Mouse (Mus musculus) gastrocnemius, adult 8-10 months (tissue): ENCODE results near the gene Srd5a2. TPM values are rescaled to one million over a fixed set of nuclear protein-coding genes. Genes with fewer than 3 reads are reported as not detected.
"Not testable (repeated sequence)": the region's sequence is repeated elsewhere in the genome, so short reads cannot be mapped to it uniquely, and the experiment has no call there.

Experiments used
- DNase-seq, 2 experiments: peaks; one replicate each; pipeline ENCODE4 v3.0.0; 2022; ENCODE audit warnings: low spot score in 2 of 2
- total RNA-seq, 4 experiments: library from RNA; stranded (reverse); gene quantifications; 2 replicates each; pipeline ENCODE4 v1.2.4; 2022

Srd5a2 gene
- total RNA-seq = under 1 TPM in 2 of 4 experiments, not detected in 2; 0.35 to 0.80 TPM

DNA sequence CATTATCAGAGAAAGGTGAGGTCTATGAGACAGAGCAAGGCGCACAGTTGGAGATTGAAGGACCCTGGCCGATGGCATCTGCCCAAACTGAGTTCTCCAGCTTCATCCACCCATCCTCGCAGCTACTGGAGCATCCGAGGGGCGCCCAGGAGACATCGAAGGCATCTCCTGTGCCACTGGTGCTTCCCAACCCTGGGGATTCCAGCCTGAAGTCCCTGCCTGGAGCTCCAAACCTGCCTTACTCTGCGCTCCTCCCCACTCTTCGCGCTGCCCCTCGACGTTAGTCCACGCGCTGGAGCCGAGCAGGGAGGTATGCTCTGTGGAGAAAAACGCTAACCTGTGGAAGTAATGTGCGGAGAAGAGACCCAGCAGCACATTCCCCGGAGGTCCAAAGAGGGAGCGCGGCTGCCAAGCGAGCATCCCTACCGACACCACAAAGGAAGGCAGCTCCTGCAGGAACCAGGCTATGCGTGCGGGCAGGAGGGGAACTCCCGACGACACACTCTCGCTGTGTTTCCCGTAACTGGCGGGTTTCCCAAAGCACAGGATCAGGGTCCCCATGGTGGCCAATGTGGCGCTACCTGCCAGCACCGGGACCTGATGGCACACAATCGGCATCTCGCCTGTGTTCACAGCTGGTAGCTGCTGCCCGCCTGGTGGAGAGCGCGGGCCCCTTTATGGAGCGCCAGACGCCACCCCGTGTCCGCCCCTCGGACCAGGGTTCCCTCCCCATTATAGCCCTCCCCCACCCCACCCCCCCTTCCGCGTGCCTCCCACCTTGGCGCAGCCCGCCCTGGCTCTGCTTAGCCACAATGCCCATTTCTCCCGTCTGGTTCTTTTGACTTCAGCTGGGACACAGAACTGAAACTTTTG is at the start of gene Srd5a2:
Srd5a2 (minus strand) TSS at position 707 of the 873 bp plus-strand sequence.
- no peak for DNase-seq

DNA sequence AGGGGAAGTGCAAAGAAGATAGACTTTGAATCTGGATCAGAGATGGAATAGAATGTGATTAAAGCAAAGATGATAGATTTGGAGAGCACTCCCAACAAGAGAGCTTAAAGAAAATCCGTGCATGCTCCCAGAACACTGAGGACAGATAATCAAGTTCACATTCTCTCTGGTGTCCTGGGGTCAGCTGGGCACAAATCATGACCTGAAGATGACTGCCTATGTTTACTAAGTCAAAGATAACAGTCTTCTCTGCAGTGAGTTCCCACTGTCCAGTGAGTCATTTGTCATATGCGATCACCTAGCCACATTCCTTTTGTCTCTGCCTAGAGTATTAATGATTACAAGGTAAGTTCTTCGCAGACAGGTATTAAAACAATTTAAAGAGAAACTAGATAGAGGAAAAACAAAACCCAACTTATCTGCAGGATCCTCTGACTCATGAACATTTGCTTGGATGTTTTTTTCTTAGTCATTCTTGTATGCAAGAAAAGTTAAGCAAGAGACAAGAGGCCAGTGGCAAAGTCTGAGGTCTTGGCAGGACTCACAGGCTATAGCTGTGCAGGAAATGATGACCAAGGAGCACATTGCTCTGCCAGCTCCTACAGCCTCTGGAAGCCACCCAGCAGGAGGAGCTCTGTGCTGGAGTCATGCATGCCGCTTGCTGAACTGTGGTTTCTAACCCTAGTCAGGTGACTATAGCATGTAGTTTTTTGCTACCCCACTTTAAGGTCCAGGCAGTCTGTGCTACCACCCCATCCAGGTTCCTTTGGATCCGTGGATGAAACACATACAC is 41.4 kb upstream of the Srd5a2 start:
- DNase-seq = peak in 1 of 2 experiments; percentile 7

DNA sequence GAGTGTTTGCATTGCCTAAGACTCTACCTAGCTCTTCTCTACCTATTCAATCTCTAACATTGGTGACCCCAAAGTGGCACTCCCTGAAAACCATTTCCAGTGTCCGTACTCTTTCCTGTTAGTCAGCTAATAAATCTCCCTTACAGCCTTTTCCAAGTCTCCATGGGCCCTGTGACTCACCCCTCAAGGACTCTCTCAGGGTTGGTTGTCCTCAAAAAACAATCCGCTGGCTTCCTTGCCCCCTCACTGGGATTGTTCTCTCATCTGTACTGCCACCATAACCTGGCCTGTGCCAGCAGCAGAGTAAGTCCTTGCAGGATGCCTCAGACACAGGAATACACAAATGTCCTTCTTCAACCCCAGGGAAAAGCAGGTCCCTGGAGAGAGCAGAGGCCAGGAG is 40.3 kb upstream of the Srd5a2 start:
- DNase-seq = no peak

DNA sequence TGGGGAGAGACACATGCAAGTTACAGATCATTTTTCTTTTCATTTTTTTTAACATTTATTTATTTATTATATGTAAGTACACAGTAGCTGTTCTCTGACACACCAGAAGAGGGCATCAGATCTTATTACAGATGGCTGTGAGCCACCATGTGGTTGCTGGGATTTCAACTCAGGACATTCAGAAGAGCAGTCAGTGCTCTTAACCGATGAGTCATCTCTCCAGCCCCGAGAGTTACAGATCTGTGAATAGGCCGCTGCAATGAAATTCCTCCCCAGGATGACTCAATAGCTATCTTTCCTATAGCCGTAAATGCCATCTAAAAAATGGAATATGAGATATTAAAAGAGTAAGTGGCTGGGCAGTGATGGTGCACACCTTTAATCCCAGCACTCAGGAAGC is 35.7 kb upstream of the Srd5a2 start:
- no peak for DNase-seq

DNA sequence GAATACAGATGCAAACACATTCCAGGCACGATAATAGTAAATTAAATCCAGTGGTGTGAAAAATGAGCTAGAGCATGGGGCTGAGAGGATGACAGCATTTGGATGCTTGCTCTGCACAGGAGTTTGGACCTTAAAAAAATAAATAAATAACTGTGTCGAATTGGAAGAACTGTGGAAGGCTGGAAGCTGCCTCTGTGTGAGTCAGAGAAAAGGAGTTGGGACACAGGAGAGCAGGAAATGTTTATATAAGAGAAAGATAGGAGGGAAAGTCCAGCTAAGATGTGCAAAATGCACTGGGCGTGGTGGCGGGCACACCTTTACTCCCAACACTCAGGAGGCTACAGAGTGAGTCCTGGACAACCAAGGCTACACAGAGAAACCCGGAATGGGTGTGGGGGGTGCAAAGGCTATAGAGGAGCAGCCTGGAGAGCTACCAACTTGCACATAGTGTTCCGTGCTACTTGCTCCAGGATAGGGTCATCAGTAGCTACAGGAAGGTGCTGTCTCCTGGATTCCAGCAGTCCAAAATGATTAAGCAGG is 32.4 kb upstream of the Srd5a2 start:
- DNase-seq = no peak

DNA sequence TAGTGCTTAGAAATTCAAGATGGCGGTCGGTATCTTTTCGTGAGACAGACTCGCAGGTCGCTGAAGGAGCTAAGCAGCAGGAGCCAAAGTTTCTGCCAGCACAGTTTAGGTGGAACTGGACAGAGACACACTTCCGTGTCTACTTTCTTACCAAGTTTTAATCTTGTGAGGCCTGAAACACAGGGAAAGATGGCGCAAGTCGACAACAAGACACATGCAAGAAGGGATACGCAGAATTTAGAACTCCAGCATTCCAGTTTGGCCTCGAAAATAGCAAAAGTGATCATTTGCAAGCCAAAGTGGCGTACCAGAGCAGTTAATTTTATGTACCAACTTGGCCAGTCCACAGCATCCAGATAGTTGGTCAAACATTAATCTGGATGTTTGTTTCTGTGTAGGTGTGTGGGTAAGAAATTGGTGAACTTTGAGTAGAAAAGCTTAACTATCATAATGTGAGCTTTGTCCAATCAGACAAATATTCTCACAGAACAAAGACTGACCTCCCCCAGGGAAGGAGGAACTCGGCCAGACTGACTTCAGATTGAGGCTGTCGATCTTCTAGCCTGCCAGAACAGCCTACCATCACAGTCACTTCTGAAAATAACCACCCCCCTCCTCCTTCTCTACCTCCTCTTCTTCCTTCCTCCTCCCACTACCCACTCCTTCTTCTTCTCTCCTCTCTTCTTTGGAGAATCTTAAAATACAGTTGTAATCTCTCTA is 31.2 kb upstream of the Srd5a2 start:
- DNase-seq = no peak

DNA sequence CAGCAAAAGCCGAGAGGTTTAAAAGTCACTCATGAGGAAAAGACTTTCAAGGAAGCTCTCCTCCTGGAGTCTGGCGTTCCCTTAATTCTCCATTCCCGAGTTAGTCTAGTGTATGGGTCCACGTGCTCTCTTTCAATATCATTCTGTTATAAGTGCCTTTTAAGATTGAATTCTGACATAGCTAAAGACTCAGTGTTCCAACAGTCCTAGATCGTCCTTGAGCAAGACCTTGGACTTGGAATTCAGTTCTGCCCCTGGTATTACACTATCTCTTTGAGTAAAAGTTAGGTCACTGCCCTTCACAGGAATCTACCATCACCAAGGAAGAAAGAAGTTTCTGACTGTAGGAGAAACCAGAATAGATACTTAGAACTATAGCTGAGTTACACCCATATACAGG is 25.4 kb upstream of the Srd5a2 start:
- DNase-seq = not testable (repeated sequence)

DNA sequence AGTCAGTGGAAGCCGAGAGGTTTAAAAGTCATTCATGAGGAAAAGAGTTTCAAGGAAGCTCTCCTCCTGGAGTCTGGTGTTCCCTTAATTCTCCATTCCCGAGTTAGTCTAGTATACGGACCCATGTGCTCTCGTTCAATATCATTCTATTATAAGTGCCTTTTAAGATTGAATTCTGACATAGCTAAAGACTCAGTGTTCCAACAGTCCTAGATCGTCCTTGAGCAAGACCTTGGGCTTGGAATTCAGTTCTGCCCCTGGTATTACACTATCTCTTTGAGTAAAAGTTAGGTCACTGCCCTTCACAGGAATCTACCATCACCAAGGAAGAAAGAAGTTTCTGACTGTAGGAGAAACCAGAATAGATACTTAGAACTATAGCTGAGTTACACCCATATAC is 15.0 kb upstream of the Srd5a2 start:
- DNase-seq = not testable (repeated sequence)

DNA sequence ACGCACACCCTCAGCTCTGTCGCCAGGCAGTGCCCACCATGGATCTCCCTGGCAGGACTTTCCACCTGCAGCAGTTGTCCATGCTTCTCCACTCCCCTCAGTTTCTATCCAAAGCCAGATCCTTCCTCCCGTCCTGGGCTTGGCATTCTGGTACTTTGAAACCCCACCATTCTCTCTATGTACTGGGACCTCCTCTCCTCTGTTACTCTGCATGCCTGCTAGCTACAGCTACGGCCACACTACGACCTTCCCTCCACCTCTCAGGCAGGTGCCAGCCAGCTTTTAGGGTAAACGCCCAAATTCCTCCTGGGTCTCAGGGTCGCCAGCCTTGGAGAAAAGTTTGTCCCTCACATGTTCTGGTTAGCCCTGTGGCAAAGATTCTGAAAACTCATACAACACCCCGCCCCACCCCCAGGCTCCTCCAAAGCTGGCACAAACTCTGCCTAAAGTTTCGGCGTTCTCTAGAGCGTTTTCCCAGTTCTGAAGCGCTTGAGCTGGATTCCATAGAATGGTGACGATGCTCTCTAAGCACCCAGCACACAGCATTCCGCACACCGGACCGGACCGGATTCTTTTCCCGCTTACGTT is 607 bp upstream of the Srd5a2 start:
- no peak for DNase-seq

DNA sequence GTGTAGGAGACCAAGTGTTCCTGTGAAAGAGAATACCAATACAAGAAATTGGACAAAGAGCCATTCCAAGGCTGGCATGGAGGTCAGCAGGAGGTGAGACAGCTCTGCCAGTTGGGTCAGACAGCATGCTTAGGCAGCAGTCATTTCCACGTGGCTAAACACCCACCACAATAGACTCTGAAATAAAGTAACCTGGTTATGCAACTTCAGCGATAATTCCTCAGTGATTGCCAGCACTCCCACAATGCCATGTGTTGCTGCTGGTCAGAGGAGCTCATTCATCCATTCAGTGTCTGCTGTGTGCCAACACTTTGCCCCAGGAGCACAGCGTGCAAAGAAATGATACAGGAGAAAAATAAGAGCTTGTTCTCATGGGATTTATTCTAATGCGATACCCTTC is 4.0 kb downstream of the Srd5a2 start:
- no peak for DNase-seq

DNA sequence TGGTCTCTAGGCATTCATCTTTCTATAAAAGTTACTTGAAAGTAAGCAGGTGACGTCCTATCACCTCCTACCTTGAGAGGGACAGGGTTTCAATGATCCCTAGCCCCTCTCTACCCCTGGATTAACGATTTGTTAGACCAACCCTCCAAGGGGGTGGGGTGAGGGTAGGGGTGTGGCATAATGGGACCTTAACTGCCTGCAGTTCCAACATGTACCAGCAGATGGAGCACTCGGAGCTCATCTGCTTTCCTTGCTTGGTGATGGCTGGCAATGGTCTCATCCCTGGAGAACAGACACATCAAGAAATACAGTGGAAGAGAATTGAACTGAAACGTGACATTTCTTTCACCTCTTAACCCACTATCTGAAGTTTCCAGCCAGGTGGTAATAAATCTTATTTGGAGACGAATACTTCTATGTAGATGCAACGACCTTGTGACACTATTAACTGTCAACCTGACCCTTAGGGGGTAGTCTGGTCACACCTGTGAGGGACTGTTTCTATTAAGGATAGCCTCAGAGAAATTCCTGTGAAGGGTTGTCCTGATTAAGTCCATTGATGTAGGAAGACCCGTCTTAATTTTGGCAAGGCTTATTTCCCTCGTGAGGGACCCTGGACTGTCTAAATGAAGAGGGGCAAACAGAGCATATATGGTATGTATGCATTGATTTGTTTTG is 27.1 kb downstream of the Srd5a2 start:
- DNase-seq = peak; percentile 65 to 74

DNA sequence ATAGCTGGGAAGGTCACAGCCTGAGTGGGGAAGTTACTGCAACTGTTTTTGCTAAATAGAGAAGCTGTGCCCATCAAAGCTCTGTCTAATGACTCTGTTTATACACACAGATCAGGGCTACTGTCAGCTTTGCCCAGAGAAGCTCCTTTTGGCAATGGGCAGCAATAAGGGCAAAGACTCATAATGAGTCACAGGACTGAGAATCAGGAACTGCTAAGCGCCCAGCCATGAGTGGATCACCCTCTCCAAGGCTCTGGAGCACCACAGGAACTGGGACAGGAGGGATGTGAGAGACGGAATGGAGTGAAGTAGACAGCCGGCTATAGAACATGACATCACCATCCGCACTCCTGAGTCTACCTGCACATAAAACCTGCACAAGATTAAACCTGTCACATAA is 29.4 kb downstream of the Srd5a2 start:
- no peak for DNase-seq

DNA sequence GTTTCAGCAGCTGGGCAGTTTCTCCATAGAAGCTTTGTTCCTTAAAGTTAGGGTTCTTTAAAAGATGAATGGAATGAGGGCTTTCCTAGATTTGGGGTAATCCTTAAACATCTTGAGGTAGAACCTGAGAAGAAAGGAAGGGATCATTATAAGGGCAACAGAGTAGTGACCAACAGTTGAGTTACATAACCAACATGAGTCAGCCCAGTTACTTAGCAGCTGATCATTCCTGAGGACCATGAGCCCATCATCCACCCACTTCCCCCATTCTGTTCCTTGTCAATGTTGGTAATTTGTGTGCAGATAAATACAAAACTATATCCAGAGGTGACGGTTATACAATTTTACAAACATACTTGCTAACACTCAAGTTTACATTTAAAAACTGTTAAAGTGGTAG is 30.1 kb downstream of the Srd5a2 start:
- no peak for DNase-seq

DNA sequence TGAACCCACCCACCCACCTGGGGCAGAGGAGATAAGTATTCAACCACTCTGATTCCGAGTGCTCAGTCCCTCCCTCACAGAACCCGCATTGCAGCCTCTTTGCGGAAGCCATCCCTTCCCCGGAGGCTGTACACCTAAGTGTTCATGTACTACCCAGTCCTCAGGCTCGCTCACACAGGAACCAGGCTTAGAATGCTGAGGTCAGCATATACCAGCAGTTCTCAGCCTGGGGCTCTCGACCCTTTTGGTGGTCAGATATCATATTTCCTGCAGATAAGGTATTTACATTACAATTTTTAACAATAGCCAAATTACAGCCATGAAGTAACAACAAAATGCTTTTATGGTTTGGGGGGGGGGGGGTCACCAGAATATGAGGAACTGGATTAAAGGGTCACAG is 32.6 kb downstream of the Srd5a2 start:
- DNase-seq = no peak

DNA sequence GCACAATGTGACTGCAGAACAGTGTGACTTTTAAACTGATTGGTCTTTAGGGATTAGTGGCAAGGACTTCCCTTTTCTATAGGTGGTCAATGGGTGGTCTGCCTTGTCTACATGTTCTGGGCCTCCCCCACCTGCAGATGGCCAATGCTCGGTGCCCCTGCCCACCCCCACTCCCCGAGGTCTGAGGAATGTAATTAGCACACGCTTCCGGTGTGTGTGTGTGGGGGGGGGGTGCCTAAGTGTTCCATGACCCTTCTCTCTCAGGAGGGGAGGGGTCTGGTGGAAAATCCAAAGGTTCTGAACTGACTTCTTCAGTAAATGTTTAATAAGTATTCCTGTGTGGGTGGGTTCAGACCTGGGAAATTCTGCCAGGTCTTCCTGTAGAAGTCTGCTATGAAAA is 39.0 kb downstream of the Srd5a2 start:
- DNase-seq = no peak

DNA sequence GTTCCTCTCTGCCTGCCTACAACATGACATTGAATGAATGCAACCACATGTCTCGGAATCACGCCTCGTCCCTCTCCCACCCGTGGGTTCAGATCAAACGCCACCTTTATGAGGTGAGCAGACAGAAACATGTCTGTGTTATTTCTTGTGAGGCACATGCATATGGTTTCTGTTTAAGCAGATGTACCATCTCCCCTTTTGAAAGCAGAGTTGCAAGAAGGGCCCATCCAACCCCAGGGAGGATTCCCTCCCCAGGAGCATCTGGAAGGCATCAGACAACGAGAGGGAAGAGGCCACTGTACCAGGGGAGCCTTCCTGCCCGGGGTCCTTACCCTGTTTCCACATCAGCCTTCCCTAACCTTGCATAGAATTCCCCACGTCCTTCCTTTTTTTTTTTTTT is 40.7 kb downstream of the Srd5a2 start:
- no peak for DNase-seq

DNA sequence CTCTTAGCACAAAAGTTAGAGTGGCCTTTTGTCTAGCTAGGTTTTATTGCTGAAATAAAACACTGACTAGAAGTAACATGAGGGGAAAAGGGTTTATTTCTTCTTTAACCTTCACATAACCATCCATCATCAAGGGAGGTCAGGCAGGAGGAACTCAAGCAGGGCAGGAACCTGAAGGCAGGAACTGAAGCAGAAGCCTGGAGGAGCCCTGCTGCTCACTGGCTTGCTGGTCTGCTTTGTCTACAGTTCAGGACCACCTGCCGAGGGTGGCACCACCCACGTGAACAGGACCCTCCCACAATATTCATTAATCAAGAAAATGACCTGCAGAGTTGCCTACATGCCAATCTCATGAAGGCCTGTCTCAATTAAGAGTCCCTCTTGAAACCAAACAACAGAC is 45.3 kb downstream of the Srd5a2 start:
- no peak for DNase-seq

DNA sequence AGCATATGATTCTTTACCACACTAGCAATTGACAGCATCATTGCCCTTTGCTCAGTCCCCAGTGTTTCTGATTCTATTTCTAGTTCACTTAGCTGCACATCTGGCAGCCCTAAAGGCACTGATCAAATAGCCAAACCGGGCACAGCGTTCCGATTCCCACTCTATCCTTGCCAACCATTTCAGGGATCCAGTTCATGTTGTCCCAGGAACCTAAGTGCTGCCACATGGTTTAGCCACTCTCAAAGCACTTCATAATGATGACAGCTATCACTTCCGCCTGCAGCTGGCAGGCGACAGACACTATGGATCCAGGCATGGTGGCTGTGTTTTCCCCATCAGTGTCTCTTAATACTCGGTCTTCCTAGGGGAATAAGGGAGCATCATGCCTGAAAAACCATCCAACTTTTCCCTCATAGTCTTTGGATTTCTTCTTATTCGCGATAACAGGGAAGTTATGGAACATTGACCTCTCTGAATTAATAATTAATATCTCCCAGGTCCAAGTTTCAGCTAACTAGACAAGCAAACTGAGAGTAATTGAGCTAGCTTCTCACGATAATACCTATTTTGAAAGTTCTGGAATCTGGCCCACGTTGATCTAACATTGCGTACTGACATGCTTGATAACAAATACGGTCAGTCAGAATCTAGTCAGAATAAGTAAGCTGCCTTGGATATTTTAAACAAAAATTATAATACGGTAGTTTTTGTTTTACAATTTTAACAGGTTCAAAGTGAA is 51.6 kb downstream of the Srd5a2 start:
- no peak for DNase-seq

DNA sequence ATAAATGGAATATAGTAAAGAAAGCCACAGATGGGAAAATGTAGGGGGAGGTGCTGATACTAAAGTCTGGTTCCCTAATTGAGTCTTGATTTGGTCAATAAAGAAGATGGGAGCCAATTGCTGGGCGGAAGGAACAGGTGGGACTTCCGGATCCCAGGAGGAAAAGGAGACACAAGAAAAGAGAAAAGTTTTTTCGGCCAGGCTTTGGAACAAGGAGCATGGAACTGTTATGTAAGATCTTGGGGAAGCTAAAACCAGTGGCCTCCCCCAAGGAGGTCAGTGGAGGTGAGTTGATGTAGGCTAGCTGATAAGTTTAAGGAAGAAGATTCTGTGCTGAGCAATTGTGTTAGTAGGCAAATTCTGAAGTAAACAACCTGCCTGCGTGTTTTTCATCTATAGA is 56.5 kb downstream of the Srd5a2 start:
- no peak for DNase-seq

DNA sequence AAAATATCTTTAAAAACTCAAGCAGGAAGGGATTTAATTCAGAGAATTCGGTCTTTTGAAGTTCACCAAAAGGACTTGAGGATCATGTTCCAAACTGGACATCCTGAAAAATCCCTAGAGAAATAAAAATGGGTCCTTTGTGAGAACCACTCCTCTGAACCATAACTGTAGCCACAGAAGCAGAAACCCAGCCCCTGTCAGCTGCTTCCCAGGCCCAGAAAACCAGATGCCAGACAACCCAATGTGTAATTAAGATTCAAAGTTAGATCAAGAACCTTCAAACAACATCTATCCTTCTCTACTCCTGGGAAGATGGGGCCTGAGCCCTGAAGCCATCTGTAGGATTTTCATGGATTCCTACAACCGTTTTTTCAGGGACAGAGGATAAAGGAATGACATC is 61.1 kb downstream of the Srd5a2 start:
- no peak for DNase-seq
